Mouse (Mus musculus) liver, adult 2 months (tissue): Measurements from ENCODE around the gene Gpr3.

Source experiments
- CTCF ChIP-seq: fragments of 200-500 bp; IDR thresholded peaks from 2 replicates; pipeline ENCODE4 v1.5.1; 2011; ENCODE audit warnings: low read depth, low read length, control low read depth
- POLR2A ChIP-seq: fragments of 200-500 bp; IDR thresholded peaks from 2 replicates; pipeline ENCODE4 v1.6.1; 2011; ENCODE audit warnings: low read length, control low read depth; ENCODE audit not compliant: insufficient read depth; ENCODE audit errors: extremely low read depth

DNA sequence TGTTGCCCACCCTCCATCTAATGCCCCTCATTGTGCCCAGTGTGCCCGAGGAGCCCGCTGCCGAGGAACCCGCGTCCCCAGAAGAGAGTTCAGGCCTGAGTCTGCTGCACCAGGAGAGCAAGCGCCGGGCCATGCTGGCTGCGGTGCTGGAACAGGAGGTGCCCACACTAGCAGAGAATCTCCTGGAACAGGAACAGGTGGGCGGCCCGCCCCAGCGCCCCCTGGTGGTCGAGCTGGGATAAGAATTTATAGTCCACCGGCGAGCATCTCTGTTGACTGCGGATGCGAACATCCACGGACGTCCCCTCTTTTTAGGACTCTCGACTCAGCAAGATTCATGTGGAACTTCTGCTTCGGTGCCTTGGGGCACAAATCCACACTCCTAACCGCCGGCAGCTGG is 38.3 kb upstream of the Gpr3 start:
- TF ChIP-seq CTCF (peak; percentile 82), POLR2A (no peak)
